Mouse (Mus musculus) ES-E14 (cell line): ENCODE measurements at regions not wholly inside any gene's neighbourhood (a gene's known extent, or its start where the extent isn't known, plus 50 kb on each side); places are given as distances from the start of the nearest gene placed in this dataset.

Experiments used
- CHD2 ChIP-seq: IDR thresholded peaks from 2 replicates; pipeline ENCODE4 v1.6.1; 2014; ENCODE audit warnings: mild to moderate bottlenecking, low read depth, low read length, inconsistent platforms
- MAFK ChIP-seq: IDR thresholded peaks from 2 replicates; pipeline ENCODE4 v1.6.1; 2014; ENCODE audit warnings: mild to moderate bottlenecking, low read depth, low read length, inconsistent platforms; ENCODE audit not compliant: insufficient read depth
- ZC3H11A ChIP-seq: IDR thresholded peaks from 2 replicates; pipeline ENCODE4 v1.6.1; 2012; ENCODE audit warnings: low read depth, mild to moderate bottlenecking, inconsistent platforms, low read length, borderline replicate concordance
- ZNF384 ChIP-seq: IDR thresholded peaks from 2 replicates; pipeline ENCODE4 v1.6.1; 2012; ENCODE audit warnings: low read depth, low read length, inconsistent platforms

DNA sequence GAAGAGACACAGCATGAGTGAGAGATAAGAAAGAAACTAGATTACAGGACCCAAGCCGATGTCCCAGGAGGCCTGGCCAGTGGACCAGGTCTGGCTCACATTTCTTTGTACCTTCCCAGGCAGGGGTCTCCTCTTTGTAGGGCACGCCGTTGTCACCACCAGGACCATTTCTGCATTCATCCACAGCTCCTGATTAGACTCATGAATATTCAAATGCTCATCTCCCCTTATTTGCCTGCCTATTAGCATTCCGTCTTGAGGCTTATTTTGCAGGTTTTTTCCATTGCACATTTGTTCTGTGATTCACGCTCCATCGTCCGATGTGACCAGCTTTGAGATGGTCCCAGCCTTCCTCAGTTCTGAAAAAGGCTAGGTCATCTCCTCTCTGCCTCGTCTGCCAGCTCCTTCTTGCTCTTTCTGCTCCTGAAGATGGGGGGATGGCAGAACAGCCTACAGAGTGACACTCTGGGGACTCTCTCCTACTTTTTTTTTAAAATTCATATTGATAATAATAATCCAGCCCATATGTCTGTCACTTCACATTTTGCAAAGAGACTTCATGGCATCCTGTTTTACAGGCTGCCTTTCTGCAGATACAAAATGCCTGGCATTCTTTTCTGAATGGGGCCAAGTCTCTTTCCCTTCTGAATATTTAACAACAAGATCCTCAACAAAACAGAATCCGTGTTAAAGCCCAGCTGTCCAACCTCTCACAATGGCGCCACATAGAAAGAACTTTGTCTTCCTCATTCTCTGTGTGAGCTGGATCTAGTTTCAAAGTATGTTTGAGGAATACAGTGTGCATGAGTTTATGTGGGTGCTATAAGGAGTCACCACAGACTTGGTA, 136.0 kb upstream of the Cdh13 start:
- TF ChIP-seq ZC3H11A, result no peak
- TF ChIP-seq MAFK, result no peak
- TF ChIP-seq CHD2, result no peak
- TF ChIP-seq ZNF384, result no peak
